Mouse (Mus musculus) left cerebral cortex, adult 2 months (tissue): ENCODE measurements around the gene Gm17657. TPM values are rescaled to one million over a fixed set of nuclear protein-coding genes. Genes with fewer than 3 reads are reported as not detected.

ENCODE experiments used
- DNase-seq, 2 experiments: peaks; one replicate each; pipeline ENCODE4 v3.0.0; 2021 to 2022; ENCODE audit warnings: low spot score in 2 of 2, mixed read lengths in 1 of 2; ENCODE audit errors: extremely low spot score in 1 of 2
- H3K27ac ChIP-seq: fragments of 200-600 bp; 2 replicates; pipeline ENCODE4 v1.8.1; 2022
- H3K4me3 ChIP-seq: fragments of 200-600 bp; 2 replicates; pipeline ENCODE4 v1.8.1; 2022
- CTCF ChIP-seq: fragments of 200-600 bp; IDR thresholded peaks from 2 replicates; pipeline ENCODE4 v1.8.1; 2022; ENCODE audit warnings: antibody characterized with exemption, mild to moderate bottlenecking, moderate library complexity
- intact Hi-C: fragments of 180-260 bp; cut with DNase I; formaldehyde crosslinking; loops from one replicate; pipeline ENCODE4 v1.15.1; 2025
- total RNA-seq, 2 experiments: library from RNA; stranded (reverse); gene quantifications; 2 replicates each; pipeline ENCODE4 v1.2.3; 2021

Gene Gm17657
- total RNA-seq, 2 experiments from 2014 or later = not detected

DNA sequence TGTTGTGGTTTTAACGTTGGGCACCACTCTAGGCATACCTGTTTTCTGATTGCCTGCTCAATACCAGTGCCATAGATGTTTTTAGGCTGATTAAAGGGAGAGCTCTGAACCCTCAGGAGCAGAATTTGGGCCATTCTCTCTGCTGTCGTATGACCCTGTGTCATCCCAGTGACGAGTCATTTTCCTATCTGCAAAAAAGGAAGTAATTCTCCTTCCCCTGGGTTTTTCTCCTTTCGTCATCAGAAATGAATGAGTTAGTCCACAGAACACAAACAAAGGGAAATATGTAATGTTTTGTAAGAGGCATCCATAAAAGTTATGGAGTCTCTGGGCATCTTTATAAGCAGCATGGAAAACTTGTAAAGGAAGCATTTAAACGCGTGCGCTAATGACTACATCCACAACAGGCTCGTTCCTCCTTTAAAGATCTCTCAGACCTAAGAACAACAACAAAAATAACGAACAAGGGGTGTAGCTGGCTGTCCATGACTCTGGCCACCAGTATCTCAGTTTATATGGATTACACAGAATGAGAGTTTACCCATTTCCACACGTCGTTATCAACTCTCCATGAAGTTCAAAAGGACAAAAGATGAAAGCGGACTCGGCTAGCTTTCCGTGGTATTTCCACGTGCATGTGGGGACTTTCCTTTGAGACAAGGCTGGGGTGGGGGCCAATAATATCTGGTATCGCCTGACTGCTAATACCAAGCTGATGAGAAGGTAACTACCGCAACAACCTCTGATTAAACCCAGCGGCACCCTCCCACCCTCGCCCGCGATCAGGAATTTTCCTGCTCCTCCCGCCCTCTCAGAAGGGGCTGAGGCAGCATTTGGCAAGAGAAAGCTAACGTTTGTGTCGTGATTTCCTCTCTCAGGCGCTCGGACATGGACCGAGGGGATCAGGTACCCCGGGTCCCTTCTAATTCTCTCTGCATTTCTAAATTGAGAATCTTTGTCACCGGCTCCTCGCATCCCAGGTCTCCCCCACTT is 60.2 kb downstream of the Gm17657 start:
- no peak for DNase-seq
- Histone ChIP-seq H3K4me3 (peak overlapping the region; percentile 57), H3K27ac (peak overlapping the region; percentile 61)
- intact Hi-C loops = no loop called here
- TF ChIP-seq CTCF = no peak

DNA sequence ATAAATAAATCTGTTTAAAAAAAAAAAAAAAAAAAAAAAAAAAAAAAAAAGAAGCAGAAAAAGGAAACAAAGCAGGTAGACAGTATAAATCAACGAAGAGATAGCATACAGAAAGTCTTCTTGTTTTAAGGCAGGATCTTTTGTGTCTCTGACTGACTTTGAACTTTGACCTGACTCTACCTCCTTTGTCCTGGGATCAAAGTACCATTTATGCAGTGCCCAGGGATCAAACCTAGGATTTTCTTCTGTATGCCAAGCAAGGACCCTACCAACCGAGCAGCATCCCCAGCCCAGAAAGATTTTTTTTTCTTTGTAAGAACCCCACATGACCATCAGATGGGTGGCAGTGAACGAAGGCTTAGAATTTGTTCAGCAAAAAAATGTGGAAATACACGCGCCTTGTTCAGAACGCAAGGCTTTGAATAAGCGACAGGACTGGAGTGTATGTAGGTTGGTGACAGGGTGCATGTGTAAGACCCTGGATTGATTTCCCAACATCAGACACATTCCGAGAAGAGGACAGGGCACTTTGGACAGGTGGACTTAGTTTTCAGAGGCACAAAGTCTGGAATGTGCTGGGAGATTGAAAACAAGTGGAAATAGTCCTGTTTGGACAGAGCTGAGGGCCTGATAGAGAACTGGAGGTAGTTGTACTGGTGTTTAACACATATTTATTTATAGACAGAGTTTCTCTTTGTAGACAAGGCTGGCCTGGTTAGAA is 61.0 kb downstream of the Gm17657 start:
- no peak overlapping the region for H3K4me3 ChIP-seq
- intact Hi-C loops = no loop called here
- TF ChIP-seq CTCF = no peak
- no peak for DNase-seq
- no peak overlapping the region for H3K27ac ChIP-seq

DNA sequence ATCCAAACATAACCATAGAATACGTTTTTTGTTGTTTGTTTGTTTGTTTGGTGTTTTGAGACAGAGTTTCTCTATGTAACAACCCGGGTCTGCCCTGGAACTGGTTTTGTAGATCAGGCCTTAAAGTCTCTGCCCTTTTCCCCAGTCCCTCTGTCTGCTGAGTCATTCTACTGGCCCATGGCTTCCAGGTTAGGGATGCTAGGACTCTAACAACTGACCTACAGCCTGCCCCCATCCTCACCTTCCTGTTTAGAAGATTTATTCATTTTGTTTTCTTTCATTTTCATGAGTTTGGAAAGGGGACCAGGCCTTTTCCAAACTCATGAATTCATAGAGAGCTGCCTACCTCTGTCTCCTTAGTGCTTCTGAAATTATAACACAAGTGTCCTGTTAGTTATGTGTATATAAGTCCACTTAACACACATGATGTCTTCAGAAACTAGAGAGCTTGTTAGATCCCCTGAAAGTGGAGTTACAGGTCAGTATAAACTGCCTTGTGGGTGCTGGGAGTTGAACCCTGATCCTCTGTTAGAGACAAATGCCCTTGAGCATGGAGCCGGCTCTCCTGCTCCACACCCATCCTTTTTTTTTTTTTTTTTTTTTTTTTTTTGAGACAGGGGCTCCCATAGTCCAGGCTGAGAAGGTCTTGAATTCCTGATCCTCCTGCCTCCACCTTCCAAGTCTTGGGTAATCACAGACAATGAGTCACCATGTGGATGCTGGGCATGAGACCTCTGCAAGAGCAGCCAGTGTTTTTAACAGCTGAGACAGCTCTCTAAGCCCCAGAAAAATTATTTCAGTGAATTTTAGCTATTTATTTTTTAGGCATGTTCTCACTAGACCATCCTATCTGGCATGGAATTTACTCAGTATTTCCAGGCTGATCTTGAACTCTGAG is 63.9 kb downstream of the Gm17657 start:
- intact Hi-C loops = no loop called here
- TF ChIP-seq CTCF = no peak
- Histone ChIP-seq H3K4me3 (no peak overlapping the region), H3K27ac (no peak overlapping the region)
- no peak for DNase-seq

DNA sequence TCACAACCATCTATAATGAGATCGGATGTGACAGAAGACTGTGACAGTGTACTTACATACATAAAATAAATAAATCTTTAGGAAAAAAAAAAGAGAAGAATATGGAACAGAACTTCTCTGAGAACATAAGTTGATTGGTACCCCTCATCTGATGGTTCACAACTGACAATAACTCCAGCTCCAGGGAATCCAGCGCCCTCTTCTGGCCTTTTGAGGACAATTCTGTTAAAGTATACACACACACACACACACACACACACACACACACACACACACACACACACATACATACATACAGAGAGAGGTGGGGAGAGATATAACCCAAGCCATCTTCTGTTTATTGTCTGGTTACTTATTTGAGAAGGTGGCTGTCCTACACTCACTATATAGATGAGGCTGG is 65.0 kb downstream of the Gm17657 start:
- TF ChIP-seq CTCF = no peak

DNA sequence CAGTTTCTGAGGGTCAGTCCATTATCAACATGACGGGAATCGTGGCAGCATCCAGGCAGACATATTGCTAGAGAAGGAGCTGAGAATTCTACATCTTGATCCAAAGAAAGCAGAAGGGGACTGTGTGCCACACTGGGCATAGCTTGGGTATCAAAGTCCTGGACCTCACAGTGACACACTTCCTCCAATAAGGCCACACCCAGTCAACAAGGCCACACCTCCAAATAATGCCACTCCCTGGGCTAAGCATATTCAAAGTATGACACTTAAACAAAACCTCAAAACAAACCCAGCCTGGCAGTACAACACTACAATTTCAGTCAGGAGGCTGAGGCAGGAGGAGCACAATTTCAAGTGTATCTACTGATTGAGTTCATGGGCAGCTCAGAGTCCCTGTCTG is 66.2 kb downstream of the Gm17657 start:
- TF ChIP-seq CTCF = no peak
- Histone ChIP-seq H3K27ac (no peak overlapping the region), H3K4me3 (no peak overlapping the region)
- intact Hi-C loops = no loop called here
- DNase-seq = no peak

More for the DNA sequence above, 65.0 kb downstream of the Gm17657 start:
- no peak for DNase-seq
- intact Hi-C loops = no loop called here
- Histone ChIP-seq H3K4me3 (no peak overlapping the region), H3K27ac (no peak overlapping the region)

DNA sequence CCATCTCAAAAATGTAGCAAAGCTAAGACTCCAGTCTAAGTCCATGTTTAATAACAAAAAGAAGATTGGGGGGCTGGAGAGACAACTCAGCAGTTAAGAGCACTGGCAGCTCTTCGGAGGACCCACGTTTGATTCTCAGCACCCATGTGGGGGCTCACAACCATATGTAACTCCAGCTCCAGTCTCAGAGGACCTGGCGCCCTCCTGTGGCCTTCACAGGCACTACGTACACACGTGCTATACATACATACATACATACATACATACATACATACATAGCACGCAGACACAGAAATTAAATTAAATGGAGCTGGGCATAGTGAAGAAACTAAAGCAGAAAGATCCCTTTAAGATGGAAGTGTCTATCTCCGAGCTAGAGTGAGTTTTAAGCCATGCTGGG is 66.8 kb downstream of the Gm17657 start:
- Histone ChIP-seq H3K27ac (no peak overlapping the region), H3K4me3 (no peak overlapping the region)
- TF ChIP-seq CTCF = no peak
- intact Hi-C loops = no loop called here
- DNase-seq = no peak

DNA sequence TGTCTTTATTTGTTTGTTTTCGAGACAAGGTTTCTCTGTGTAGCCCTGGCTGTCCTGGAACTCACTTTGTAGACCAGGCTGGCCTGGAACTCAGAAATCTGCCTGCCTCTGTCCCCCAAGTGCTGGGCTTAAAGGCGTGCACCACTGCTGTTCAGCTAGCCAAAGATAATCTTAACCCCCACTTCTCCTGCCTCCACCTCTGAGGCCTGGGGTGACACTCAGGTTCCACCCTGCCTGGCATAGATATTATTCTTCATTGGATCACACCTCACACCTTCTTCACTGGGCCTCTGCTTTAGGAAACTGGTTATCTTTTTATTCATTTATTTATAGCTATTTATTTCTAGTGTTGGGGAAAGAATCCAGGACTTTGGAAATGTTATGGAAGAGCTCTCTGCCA is 69.2 kb downstream of the Gm17657 start:
- DNase-seq = no peak
- no peak overlapping the region for H3K4me3 ChIP-seq
- no peak overlapping the region for H3K27ac ChIP-seq
- no peak for TF ChIP-seq CTCF
- intact Hi-C loops = no loop called here

DNA sequence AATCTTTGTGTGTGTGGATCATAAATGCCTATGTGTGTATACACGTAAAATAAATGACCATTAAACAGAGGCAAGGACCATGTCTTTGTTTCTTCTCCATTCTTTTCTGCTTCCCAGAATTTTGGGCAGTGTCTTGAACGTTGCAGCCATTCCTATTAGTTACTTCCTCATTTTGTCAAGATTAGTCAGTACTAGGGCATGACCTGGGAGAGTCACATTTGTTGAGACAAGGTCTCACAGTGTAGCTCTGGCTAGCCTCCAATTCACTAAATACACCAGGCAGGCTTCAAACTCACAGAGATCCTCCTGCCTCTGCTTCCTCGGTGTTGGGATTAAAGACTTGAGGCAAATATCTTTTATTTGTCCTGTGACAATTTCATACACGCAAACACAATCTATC is 71.2 kb downstream of the Gm17657 start:
- Histone ChIP-seq H3K4me3 (no peak overlapping the region), H3K27ac (no peak overlapping the region)
- intact Hi-C loops = no loop called here
- no peak for DNase-seq
- no peak for TF ChIP-seq CTCF

DNA sequence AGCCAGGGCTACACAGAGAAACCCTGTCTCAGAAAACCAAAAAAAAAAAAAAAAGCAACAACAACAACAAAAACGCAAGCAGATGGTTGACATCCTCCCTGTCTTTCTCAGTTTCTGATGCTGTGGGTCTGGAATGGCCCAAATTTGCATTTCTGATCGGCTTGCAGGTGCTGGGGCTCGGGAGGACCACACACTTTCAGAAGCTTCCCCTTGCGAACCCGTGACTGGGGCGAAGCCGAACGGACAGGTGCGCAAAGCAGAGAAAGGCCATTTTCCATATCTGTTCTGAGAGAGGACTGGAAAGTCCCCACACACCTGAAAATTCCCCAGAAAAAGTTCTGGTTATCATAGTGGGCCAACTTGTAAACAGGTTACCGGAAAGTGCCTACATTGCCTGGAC is 72.1 kb downstream of the Gm17657 start:
- no peak for DNase-seq
- TF ChIP-seq CTCF = no peak
- Histone ChIP-seq H3K4me3 (no peak overlapping the region), H3K27ac (no peak overlapping the region)
- intact Hi-C loops = no loop called here

DNA sequence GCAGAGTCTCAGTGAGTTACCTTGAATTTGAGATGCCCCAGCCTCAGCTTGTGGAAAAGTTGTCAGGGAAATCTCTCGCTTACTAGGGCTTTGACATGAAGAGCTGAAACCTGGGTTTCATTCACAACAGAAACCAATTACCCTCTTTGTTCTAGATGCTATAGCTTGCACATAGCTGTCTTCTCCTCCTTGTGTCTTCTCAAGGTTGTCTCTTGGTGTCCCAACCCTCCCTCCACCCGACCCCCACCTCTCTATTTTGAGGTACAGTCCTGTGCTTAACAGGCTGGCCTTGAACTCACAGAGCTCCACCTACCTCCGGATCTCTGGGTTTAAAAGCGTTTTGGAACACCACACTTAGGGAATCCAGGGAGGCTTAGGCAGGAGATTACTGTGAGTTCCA is 73.0 kb downstream of the Gm17657 start:
- intact Hi-C loops = no loop called here
- Histone ChIP-seq H3K4me3 (no peak overlapping the region), H3K27ac (no peak overlapping the region)
- DNase-seq = no peak
- TF ChIP-seq CTCF = no peak

DNA sequence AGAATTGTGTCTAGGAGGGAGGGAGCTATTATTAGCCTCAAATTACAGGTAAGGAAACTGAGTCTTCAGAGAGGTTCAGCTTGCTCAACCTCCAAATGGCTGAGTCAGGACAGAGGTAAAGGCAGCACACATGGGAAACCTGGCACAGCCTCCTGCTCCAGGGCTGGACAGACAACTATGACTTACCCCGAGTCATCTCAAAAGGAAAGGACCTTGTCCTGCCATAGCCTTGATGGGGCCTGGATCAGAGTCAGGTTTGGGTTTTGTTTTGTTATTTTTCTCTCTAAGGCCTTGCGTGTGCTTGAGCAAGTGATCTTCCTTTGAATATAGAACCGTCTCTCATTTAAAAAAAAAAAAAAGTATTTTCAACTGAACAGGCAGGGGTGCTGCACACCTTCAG is 74.3 kb downstream of the Gm17657 start:
- intact Hi-C loops = no loop called here
- Histone ChIP-seq H3K27ac (no peak overlapping the region), H3K4me3 (no peak overlapping the region)
- no peak for DNase-seq
- TF ChIP-seq CTCF = no peak
